Mouse (Mus musculus): Measurements from ENCODE around the gene Usp36. TPM values are rescaled to one million over a fixed set of nuclear protein-coding genes. Genes with fewer than 3 reads are reported as not detected.
A peak's percentile ranks its signal among the peaks of the same experiment; 100 is the strongest.

Usp36 gene
- polyA plus RNA-seq, 1 experiment from 2014 or later: 16.1 TPM

DNA sequence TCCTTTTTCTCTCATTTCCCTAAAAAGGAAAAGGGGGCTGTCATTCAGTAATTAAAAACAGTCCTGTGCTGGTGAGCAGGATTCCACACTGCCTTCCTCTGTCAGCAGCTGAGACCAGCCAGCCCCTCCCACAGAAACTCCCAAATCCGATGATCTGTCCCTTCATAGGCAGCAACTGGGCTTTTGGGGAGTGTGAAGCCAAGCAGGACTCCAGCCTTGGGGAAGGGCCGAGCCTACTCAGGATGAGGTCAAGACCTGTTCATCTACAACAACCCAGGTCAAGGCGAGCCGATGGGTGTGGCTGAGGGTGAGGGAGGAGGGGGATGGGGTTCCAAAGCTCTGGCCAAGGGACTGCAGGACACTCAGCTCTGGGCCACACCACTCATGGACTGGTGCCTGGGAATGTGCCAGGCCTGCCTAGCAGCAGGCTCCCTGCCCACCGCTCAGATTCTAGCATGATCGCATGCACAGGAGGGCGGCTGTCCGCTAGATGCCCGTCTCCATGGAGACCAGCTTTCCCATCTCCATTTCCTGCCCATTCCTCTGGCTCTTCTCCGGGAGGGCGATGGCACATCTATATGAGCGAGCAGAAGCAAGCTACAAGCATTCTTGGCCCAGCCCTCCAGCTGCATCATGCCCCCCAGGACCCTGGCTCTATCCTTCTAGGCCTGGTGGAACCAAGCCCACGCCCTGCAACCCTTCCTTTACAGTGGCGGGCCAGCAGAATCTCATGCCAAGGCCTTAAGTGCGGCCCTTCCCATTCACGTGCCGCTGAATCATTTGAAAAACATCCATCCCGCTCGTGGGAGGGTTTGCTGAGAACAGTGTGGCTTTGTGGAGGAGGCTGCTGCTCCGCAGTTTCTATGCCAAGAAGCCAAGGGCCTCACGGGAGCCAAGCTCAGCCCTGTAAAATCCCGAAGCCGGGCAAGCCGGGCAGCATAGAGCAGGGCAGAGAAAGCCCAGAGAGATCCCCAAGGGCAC is 37.2 kb upstream of the Usp36 start:
- peak; percentile 77 for ATAC-seq (ENCODE audit: low read depth)
- H3K27me3 ChIP-seq (replicated peaks; ENCODE audit: control insufficient read depth, insufficient read depth, low read length): no peaks in the 10 kb centered on the region
- peak overlapping the region; percentile 51 for H3K4me2 ChIP-seq (ENCODE audit: low read depth, low read length)
- WGBS: 44% methylated on average over 20 of the region's 24 CpGs
- peaks cover 24% of the 10 kb centered on the region; the same call in 1 of the 2 replicates for H3K36me3 ChIP-seq (ENCODE audit: control insufficient read depth, insufficient read depth, low read length)
- H3K9me3 ChIP-seq (ENCODE audit: control insufficient read depth, low read length): no peaks in the 10 kb centered on the region
- H3K27ac ChIP-seq (replicated peaks; ENCODE audit: low read depth, low read length): peak overlapping the region; percentile 89
- peak overlapping the region; percentile 53 for H3K9ac ChIP-seq (ENCODE audit: low read depth, low read length)
- H3K4me3 ChIP-seq (ENCODE audit: low read depth, low read length): peak overlapping the region; percentile 14; the same call in 1 of the 2 replicates
- peak; percentile 92 for DNase-seq (ENCODE audit: low spot score)
- peaks cover 49% of the 10 kb centered on the region for H3K4me1 ChIP-seq (ENCODE audit: control insufficient read depth, insufficient read depth, low read length)

DNA sequence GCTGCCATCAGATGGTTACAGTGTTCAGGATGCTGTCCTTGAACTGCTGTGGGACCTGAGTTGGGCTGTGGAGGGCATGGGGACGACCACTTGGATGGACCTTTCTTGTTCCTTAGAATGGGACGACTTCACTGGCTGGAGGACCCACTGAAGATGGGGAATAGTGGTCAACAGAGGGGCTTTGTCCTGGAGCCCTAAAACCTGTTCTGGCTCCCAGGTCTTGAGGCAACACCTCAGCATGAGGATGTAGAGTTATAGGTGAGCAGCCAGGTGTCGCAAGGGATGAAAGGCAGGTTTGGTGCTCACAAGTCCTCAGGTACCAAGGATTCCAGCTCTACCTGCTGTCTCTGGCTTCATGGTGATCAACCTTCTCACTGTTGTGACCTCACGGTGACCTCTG is 36.4 kb upstream of the Usp36 start:
- 79% methylated on average over 4 of the region's 4 CpGs for WGBS
- Histone ChIP-seq H3K27ac (replicated peaks; ENCODE audit: low read depth, low read length) (peak overlapping the region; percentile 89), H3K27me3 (replicated peaks; ENCODE audit: control insufficient read depth, insufficient read depth, low read length) (no peaks in the 10 kb centered on the region), H3K4me3 (ENCODE audit: low read depth, low read length) (no peak overlapping the region), H3K4me2 (ENCODE audit: low read depth, low read length) (no peak overlapping the region), H3K4me1 (ENCODE audit: control insufficient read depth, insufficient read depth, low read length) (peaks cover 49% of the 10 kb centered on the region), H3K9ac (ENCODE audit: low read depth, low read length) (no peak overlapping the region), H3K36me3 (ENCODE audit: control insufficient read depth, insufficient read depth, low read length) (peaks cover 21% of the 10 kb centered on the region; the same call in 1 of the 2 replicates), H3K9me3 (ENCODE audit: control insufficient read depth, low read length) (no peaks in the 10 kb centered on the region)
- DNase-seq (ENCODE audit: low spot score): no peak
- no peak for ATAC-seq (ENCODE audit: low read depth)

DNA sequence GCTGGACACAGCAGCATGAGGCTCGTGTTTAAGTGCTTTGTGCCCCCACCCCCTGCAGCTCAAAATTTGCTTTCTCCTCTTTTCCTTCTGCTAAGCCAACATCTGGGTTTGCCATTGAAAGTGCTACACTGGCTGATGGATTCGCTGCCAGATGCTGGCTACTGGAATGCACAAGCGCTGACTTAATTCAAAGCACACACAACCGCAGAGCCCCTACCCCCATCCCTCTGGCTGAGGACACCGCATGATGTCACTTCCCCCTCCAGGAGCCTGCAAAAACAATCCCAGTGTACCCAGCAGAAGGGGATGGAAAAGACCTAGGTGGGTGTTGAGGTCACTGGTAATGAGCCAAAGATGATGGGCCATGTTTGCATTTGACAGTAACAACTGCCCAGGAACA is 34.5 kb upstream of the Usp36 start:
- Histone ChIP-seq H3K27me3 (replicated peaks; ENCODE audit: control insufficient read depth, insufficient read depth, low read length) (no peaks in the 10 kb centered on the region), H3K9ac (ENCODE audit: low read depth, low read length) (no peak overlapping the region), H3K27ac (replicated peaks; ENCODE audit: low read depth, low read length) (peak overlapping the region; percentile 79), H3K4me1 (ENCODE audit: control insufficient read depth, insufficient read depth, low read length) (peaks cover 49% of the 10 kb centered on the region), H3K9me3 (ENCODE audit: control insufficient read depth, low read length) (no peaks in the 10 kb centered on the region), H3K4me3 (ENCODE audit: low read depth, low read length) (no peak overlapping the region), H3K4me2 (ENCODE audit: low read depth, low read length) (no peak overlapping the region), H3K36me3 (ENCODE audit: control insufficient read depth, insufficient read depth, low read length) (peaks cover 17% of the 10 kb centered on the region)
- ATAC-seq (ENCODE audit: low read depth): peak; percentile 47; the same call in 1 of the 2 replicates
- 25% methylated on average over 5 of the region's 5 CpGs for WGBS
- peak; percentile 91 for DNase-seq (ENCODE audit: low spot score)

DNA sequence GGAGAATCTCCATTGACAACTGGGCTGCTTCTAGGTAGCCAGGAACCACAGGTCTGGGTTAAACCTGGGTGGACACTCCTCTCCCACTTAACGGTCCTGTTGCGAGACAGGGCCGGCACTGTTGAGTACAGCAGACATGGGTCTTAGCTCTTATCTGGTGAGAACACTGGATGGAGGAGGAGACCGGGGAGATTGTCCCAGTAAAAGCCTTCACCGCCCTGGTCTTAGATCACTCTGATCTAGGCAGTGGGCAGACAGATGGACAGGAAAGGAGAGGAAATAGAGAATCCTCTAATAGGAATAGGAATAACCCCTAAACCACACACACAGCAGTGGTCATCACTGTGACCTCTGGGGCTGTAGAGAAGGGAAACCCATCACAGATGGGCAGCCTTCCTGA is 33.9 kb upstream of the Usp36 start:
- 85% methylated on average over 5 of the region's 5 CpGs for WGBS
- no peak overlapping the region for H3K4me2 ChIP-seq (ENCODE audit: low read depth, low read length)
- H3K36me3 ChIP-seq (ENCODE audit: control insufficient read depth, insufficient read depth, low read length): peaks cover 22% of the 10 kb centered on the region
- no peaks in the 10 kb centered on the region for H3K9me3 ChIP-seq (ENCODE audit: control insufficient read depth, low read length)
- no peak for ATAC-seq (ENCODE audit: low read depth)
- H3K27ac ChIP-seq (replicated peaks; ENCODE audit: low read depth, low read length): peak overlapping the region; percentile 79
- H3K4me3 ChIP-seq (ENCODE audit: low read depth, low read length): no peak overlapping the region
- no peak for DNase-seq (ENCODE audit: low spot score)
- H3K4me1 ChIP-seq (ENCODE audit: control insufficient read depth, insufficient read depth, low read length): peaks cover 49% of the 10 kb centered on the region
- H3K27me3 ChIP-seq (replicated peaks; ENCODE audit: control insufficient read depth, insufficient read depth, low read length): no peaks in the 10 kb centered on the region
- H3K9ac ChIP-seq (ENCODE audit: low read depth, low read length): no peak overlapping the region

DNA sequence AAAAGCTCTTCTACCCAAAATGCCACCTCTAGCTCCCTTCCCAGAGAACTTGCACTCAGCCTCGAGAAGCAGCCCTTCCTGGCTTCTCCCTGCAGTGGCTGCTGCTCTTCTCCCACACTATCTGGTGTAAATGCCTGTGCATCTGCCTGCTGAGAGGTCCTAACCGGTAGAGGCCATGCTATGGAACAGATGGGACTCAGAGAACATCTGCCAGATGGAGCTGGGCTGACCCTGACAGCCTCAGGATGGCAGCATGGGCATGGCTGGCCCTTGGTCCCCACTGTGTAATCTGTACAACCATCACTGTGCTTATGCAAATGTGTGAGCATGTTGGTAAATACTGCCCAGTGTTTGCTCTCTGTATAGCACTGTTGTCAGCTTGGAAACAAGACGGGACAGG is 32.6 kb upstream of the Usp36 start:
- H3K27ac ChIP-seq (replicated peaks; ENCODE audit: low read depth, low read length): no peak overlapping the region
- DNase-seq (ENCODE audit: low spot score) (no peak), ATAC-seq (ENCODE audit: low read depth) (no peak)
- H3K9me3 ChIP-seq (ENCODE audit: control insufficient read depth, low read length): no peaks in the 10 kb centered on the region
- H3K4me3 ChIP-seq (ENCODE audit: low read depth, low read length): no peak overlapping the region
- H3K36me3 ChIP-seq (ENCODE audit: control insufficient read depth, insufficient read depth, low read length): peaks cover 30% of the 10 kb centered on the region
- peaks cover 38% of the 10 kb centered on the region for H3K4me1 ChIP-seq (ENCODE audit: control insufficient read depth, insufficient read depth, low read length)
- no peaks in the 10 kb centered on the region for H3K27me3 ChIP-seq (replicated peaks; ENCODE audit: control insufficient read depth, insufficient read depth, low read length)
- 72% methylated on average over 3 of the region's 3 CpGs for WGBS
- no peak overlapping the region for H3K9ac ChIP-seq (ENCODE audit: low read depth, low read length)
- H3K4me2 ChIP-seq (ENCODE audit: low read depth, low read length): no peak overlapping the region

DNA sequence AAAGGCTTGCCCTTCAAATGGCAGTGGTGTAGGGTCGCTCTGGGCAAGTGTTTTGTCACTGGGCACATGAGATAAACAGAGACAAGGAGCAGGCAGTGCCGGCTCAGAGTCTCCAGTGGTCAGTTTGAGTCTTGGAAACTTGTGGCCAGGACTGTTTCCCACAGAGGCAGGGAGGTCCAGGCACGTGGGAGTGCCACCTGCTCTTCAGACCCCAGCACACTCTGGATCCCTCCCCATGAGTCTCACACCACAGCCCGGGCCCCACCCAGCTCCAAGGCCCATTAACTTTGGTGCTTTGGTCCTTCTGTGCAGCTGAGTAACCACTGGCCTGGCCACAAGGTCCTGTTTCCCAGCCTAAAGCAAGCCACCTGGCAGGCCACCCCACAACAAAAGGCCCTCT is 31.9 kb upstream of the Usp36 start:
- H3K4me2 ChIP-seq (ENCODE audit: low read depth, low read length): no peak overlapping the region
- H3K9ac ChIP-seq (ENCODE audit: low read depth, low read length): no peak overlapping the region
- no peak overlapping the region for H3K27ac ChIP-seq (replicated peaks; ENCODE audit: low read depth, low read length)
- ATAC-seq (ENCODE audit: low read depth) (no peak), DNase-seq (ENCODE audit: low spot score) (no peak)
- H3K27me3 ChIP-seq (replicated peaks; ENCODE audit: control insufficient read depth, insufficient read depth, low read length): no peaks in the 10 kb centered on the region
- peaks cover 31% of the 10 kb centered on the region for H3K4me1 ChIP-seq (ENCODE audit: control insufficient read depth, insufficient read depth, low read length)
- H3K9me3 ChIP-seq (ENCODE audit: control insufficient read depth, low read length): no peaks in the 10 kb centered on the region
- H3K36me3 ChIP-seq (ENCODE audit: control insufficient read depth, insufficient read depth, low read length): peaks cover 37% of the 10 kb centered on the region
- no peak overlapping the region for H3K4me3 ChIP-seq (ENCODE audit: low read depth, low read length)
- 73% methylated on average over 4 of the region's 4 CpGs for WGBS

DNA sequence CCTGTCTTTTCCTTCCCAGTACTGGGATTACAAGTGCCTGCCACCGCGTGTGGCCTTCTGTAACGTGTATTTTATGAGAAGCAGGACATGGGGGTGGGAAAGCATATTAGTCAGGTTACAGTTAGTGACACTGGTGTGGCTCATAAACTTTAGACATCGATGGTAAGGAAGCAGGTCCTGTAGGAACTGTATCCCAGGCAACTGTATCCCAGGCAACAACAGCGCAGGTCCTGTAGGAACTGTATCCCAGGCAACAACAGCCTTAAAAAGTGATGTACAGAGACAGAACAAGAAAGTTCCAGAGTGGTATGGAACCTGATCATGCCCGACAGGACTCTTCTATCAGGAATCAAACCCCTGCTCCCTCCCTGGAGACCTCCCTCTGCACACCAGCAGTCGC is 31.5 kb upstream of the Usp36 start:
- Histone ChIP-seq H3K4me1 (ENCODE audit: control insufficient read depth, insufficient read depth, low read length) (peaks cover 27% of the 10 kb centered on the region), H3K27me3 (replicated peaks; ENCODE audit: control insufficient read depth, insufficient read depth, low read length) (no peaks in the 10 kb centered on the region), H3K4me2 (ENCODE audit: low read depth, low read length) (no peak overlapping the region), H3K27ac (replicated peaks; ENCODE audit: low read depth, low read length) (no peak overlapping the region), H3K9me3 (ENCODE audit: control insufficient read depth, low read length) (no peaks in the 10 kb centered on the region), H3K36me3 (ENCODE audit: control insufficient read depth, insufficient read depth, low read length) (peaks cover 42% of the 10 kb centered on the region), H3K4me3 (ENCODE audit: low read depth, low read length) (no peak overlapping the region), H3K9ac (ENCODE audit: low read depth, low read length) (no peak overlapping the region)
- WGBS: 72% methylated on average over 7 of the region's 7 CpGs
- no peak for DNase-seq (ENCODE audit: low spot score)
- ATAC-seq (ENCODE audit: low read depth): no peak

DNA sequence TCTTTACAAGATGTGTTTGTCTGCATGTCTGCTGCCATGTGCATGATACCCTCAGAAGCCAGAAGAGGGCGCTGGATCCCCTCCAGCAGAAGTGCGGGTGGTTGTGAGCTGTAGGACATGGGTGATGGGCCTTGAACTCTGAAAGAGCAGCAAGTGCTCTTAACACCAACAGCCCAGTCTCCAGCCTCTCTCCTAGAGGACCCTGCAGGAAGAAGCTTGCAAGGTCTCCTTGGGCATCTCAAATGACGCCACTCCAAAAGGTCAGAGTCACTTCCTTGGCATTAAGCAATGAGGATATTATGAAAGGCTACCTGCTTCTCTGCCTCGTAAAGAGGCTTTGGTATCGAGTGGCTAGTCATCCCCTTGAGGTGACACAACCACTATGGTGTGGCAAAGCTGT is 28.6 kb upstream of the Usp36 start:
- no peaks in the 10 kb centered on the region for H3K9me3 ChIP-seq (ENCODE audit: control insufficient read depth, low read length)
- peaks cover 7% of the 10 kb centered on the region for H3K4me1 ChIP-seq (ENCODE audit: control insufficient read depth, insufficient read depth, low read length)
- peaks cover 65% of the 10 kb centered on the region for H3K36me3 ChIP-seq (ENCODE audit: control insufficient read depth, insufficient read depth, low read length)
- no peak overlapping the region for H3K4me2 ChIP-seq (ENCODE audit: low read depth, low read length)
- DNase-seq (ENCODE audit: low spot score) (no peak), ATAC-seq (ENCODE audit: low read depth) (no peak)
- H3K9ac ChIP-seq (ENCODE audit: low read depth, low read length): no peak overlapping the region
- H3K27me3 ChIP-seq (replicated peaks; ENCODE audit: control insufficient read depth, insufficient read depth, low read length): no peaks in the 10 kb centered on the region
- WGBS: 61% methylated on average over 5 of the region's 5 CpGs
- H3K27ac ChIP-seq (replicated peaks; ENCODE audit: low read depth, low read length): no peak overlapping the region
- H3K4me3 ChIP-seq (ENCODE audit: low read depth, low read length): no peak overlapping the region

DNA sequence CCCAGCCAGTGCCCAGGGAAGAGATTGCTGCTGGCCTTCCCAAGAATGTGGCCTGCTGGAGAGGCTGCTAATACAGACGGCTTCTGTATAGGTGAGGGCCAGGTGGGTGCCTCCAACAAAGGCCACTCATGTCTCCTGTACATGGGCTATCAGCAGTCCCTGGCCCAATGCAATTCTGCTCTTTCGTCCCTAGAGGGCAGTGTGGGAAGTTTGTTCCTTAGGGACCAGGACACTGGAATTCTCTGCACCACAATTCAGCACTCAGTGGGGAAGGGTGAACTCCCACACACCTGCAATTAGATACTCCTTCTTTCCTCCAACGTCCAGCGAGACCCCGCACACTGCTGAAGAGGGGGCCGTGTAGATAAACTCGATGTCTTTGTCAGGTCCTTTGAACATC is 27.1 kb upstream of the Usp36 start:
- H3K27me3 ChIP-seq (replicated peaks; ENCODE audit: control insufficient read depth, insufficient read depth, low read length): no peaks in the 10 kb centered on the region
- no peak overlapping the region for H3K27ac ChIP-seq (replicated peaks; ENCODE audit: low read depth, low read length)
- H3K36me3 ChIP-seq (ENCODE audit: control insufficient read depth, insufficient read depth, low read length): peaks cover 79% of the 10 kb centered on the region
- no peak for ATAC-seq (ENCODE audit: low read depth)
- H3K9ac ChIP-seq (ENCODE audit: low read depth, low read length): no peak overlapping the region
- H3K4me1 ChIP-seq (ENCODE audit: control insufficient read depth, insufficient read depth, low read length): no peaks in the 10 kb centered on the region
- WGBS: 19% methylated on average over 7 of the region's 7 CpGs
- H3K9me3 ChIP-seq (ENCODE audit: control insufficient read depth, low read length): no peaks in the 10 kb centered on the region
- no peak overlapping the region for H3K4me3 ChIP-seq (ENCODE audit: low read depth, low read length)
- peak; percentile 72 for DNase-seq (ENCODE audit: low spot score)
- H3K4me2 ChIP-seq (ENCODE audit: low read depth, low read length): no peak overlapping the region
